Mouse (Mus musculus) lung, postnatal 25 days (tissue): Measurements from ENCODE around the gene Crcp.
A peak's percentile ranks its signal among the peaks of the same experiment; 100 is the strongest.

Source experiments
- DNase-seq: peaks from one replicate; pipeline ENCODE4 v3.0.0; 2022; ENCODE audit warnings: low spot score

The Crcp gene

DNA sequence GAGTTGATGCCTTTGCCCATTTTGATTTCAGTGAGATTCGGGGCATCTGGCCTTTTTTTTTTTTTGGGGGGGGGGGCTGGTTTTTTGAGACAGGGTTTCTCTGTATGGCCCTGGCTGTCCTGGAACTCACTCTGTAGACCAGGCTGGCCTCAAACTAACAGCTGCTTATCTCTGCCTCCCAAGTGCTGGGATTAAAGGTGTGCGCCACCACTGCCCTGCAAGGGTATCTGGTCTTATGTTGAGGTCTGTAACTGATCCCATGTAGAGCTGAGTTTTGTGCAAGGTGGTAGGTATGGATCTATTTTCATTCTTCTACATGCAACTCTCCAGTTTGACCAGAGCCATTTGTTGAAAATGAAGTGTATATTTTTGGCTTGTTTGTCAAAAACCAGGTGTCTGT is 27.2 kb downstream of the Crcp start:
- DNase-seq: no peak

DNA sequence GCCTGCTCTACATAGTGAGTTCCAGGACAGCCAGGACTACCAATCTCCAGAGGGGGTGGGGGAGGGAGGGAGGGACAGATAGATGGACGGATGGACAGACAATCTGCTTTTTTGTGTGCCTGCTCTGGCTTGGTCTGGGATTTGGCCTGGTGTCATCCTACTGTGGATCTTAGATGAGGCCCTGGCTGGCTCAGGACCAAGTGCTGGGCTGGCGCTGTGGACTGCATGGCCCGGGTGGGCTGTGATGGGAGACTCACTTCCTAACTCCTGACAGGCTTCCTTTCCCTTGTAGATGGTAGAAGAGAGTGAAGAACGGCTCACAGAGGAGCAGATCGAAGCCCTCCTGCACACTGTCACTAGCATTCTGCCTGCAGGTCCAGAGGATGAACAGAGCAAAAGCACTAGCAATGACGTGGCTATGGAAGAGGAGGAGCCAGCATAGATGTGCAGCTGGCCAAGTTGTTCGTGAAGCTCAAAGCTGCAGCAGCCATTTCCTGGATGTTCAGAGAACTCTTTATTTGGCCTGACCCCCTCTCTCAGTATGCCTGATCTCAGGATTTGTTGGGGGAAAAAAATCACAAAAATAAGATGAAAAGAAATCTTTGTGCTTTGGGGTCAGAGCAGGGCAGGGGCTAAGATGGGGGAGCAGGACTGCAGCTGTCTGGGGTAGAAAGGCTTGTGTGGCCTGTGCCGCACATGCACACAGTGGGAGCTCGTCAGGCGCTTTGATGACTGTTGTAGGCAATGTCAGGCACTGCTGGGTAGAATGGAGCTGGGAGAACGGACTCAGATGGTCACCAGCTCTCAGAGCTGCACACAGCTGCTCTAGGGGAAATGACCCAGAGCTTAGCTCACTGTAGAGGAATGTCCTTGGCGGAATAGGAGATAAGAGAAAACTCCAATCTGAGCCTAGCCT is 30.6 kb downstream of the Crcp start:
- DNase-seq: no peak

DNA sequence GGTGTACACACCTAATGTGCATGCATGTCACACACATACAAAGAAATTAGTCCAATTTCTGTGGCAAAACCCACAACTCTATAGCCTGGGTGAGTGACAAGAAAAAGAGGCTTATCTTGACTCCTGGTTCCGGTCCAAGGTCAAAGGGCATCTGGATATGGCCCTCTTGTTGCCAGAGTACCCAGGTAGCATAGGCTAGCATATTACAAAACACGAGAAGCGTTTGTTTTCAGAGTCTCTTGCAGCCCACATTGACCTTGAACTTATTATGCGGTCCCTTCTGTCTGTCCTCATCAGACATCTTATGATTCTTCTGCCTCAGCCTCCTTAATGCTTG is 31.2 kb downstream of the Crcp start:
- no peak for DNase-seq

DNA sequence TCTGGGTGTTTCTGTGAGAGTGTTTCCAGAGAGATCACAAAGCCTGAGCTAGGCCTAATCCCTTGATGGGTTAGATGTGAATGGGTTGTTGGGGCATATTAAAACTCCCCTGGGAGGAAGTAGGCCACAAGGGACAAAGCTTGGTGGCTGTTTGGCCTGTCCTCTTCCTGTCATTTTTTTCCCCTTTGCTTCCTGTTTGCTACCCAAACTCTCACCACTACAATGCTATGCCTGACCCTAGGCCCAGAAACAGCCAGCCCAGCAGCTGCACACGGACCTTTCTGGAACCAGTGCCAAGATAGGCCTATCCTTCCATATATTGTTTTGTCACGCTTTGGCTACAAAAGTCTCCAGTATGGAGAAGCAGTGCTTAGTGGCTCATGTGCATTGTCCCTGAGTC is 33.0 kb downstream of the Crcp start:
- no peak for DNase-seq

DNA sequence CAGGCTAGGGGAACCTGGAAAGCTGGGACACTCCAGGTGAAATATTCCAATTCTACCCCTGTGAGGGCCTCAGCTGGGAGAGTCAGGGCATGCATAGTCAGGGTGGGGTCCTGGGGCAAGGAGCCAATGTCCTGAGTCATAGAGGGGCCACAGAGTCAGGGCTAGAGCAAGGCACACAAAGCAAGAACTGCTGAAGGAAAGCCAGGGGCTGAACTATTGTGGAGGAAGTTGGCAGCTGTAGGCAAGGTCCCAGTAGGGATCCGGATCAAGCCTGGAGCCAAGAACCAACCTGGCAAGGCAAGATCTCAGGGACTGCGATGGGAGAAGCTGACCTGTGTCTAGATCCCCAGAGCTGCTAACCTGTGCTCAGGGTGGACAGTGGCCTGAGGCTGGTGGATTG is 34.7 kb downstream of the Crcp start:
- DNase-seq: no peak

DNA sequence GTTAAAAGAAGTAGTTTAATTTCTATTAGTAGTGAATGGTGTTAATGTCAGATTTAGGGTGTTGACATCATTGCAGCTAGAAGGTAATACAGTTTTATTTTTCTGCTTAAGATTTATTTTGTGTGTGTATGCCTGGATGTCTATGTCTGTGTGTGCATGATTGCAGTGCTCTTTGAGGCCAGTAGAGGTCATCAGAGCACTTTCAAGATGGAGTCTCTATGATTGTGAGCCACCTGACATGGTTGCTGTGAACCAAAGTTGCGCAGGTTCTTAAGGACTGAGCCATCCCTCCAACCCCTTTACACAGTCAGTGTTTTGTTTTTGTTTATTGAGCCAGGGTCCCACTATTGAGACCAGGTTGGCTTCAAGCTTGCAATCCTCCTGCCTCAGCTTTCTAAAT is 36.5 kb downstream of the Crcp start:
- DNase-seq: no peak

DNA sequence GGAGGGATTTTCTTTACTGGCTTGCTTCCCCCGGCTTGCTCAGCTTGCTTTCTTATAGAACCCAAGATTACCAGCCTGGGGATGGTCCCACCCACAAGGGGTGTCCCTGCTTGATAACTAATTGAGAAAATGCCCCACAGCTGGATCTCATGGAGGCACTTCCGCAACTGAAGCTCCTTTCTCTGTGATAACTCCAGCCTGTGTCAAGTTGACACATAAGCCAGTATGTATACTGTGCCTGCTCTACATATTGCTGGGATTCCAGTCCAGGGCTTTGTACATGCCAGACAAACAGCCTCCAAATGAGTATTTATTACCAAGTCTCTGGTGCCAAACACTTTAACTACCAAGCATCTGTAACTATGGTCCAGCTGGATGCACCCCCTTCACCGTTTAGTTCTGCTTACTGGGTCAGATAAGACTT is 38.8 kb downstream of the Crcp start:
- DNase-seq: no peak

DNA sequence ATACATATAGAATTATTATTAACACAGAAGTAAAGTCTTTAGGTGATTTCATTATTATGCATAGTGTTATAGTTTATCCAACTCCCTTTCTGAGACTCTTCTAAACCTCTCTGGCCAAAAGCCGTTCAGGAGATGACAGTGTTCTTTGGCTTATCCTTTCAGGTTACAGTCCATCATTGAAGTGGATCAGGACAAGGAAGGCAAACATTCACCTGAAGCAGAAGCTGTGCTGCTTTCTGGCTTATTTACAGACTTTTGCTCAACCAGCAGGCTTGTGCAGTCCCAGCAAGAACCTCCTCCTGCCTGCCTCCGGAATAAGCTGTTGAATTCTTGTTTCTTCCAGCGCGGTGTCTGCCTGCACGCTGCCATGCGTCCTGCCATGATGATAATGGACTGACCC is 43.9 kb downstream of the Crcp start, which contains the start of gene Tpst1:
Tpst1 (plus strand) TSS at position 301 of the 400 bp plus-strand sequence.
- no peak for DNase-seq

DNA sequence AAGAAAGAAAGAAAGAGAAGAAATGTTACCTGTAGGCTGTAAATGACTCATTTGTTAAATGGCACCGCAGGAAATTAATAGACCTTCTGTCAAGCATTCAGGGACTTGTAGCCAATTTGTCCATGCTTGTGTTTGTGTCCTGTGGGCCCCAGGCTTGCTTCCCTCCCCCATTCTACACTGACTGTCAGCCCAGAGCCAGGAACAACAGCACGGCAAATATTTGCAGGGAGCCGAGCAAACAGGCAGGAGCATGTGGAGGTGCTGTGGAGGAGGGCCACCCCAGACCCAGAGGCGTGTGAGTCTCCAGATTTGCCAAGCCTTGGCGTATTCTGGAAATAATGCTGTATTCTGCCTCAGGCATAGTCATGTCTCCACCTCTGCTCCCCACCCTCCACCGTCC is 45.4 kb downstream of the Crcp start:
- DNase-seq: no peak

DNA sequence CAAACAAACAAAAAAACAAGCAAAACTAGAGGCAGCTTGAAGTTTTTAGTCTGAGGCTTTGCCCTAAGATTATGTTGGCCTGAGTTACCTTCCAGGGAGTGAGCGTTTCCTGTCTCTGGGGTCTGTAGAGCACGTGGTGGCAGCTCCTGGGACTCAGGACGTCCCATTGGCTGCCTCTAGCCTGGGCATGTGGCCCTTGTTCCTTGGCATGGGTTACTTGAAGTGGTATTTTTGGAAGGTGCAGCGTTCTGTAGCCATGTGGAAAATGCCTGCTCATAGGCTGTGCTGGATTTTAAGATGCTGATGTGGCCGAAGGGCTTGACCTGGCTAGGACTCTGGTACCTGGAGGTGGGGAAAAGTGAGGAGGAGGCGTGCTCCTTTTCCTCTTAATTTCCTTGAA is 47.3 kb downstream of the Crcp start:
- DNase-seq: no peak

DNA sequence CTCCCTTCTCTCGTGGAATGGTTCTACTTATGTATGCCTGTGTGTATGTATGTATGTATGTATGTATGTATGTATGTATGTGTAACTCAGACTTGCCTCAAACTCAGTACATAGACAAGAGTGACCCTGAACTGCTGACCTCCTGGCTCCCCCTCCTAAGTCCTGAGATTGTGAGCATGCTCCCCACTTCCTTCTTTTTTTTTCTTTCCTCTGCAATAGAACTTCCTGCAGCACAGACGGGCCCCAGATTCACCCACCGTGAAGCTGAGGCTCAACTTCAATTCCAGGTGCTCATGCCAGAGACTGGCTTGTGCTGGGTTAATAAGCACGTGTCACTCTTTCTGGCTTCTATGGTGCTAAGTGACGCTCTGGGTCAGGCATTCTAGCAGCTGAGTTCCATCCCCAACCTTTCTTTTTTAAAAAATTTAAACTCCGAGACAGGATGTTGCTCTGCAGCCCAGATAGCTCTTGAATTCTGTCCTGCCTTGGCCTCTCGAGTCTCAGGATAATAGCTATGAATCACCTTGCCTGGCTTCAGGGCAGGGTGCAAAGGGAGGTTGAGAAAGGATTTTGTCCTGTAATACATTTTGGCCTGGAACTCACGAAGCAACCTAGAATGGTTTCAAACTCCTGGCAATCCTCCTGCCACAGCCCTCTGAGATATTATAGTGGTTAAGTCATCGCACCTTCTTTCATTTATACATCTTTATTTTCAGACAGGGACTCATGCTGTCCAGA is 49.2 kb downstream of the Crcp start:
- DNase-seq: no peak

DNA sequence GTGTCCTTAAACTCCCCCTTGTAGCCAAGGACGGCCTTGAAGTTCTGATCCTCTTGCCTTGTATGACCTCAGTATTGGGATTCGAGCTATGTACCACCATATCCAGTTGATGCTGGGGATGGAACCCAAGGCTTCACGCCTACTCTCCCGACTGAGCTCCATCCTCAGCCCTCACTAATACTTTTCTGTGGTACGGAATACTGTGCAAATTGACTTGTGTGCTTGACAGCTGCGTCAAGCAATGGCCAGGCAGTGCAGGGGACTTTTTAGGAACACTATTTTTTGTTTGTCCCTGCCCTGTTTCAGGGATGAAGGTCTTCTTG is 49.7 kb downstream of the Crcp start:
- DNase-seq: no peak

DNA sequence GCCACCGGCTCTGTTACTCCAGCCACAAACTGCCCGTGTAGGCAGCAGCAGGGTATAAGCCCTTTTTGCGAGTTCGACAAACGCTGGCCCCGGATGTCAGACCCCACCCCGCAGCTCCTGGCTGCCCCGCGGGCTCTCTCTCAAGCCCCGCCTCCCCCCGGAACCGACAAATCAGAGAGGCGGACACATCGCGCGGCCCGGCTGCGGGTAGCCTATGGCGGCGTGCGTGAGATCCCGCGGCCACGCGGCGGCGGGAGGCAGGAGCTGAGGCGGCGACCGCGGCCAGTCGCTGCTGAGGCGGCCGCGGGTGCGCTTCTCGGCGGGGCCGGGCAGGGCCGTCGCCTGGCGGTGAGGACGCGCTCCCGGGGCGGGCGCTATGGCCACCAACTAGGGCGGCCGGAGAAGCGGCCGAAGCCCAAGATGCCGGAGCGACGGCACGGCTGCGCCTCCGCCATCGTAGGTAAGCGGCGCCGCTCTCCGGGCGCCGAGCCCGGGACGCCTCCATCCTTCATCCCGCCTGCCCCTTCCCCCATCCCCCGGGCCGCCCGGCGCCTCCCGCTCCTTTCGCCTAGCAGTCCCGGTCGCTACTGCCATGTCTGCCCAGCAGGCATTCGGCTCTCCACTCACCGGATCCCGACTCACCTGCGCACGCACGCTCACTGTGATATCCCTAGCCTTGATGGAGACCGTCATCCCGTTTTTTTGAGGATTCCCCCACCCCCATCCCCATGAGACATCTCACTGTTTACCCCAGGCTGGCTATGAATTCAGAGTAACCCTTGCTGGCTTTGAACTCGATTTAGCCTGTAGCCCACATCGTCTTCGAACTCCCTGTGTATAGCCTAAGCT is 50.3 kb downstream of the Crcp start:
- peak; percentile 93 for DNase-seq

DNA sequence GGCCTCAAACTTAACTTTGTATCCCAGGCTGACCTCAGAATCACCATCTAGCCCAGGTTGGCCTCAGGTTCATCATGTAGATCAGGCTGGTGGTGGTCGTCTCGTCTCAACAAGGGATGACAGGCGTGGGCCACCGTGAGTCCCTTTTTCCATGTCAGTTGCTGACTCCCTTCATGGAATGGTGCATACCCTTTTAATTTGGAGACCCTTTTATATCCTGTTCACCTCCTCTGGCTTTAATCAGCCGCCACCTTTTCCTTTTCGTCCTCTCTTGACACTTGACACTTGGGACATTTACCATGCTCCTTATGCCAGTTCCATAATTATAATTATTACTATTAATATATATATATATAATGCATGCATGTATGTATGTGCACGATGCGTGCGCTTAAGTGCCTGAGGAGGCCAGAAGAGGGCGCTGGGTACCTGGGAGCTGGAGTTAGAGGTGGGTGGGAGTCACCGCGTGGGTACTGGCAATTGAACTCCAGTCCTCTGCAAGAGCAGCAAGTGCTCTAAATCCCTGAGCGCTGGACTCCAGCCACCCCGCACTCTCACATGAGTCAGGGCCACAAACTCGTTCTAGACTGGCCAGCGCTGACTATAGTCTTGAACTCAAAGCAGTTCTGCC is 51.1 kb downstream of the Crcp start:
- no peak for DNase-seq

DNA sequence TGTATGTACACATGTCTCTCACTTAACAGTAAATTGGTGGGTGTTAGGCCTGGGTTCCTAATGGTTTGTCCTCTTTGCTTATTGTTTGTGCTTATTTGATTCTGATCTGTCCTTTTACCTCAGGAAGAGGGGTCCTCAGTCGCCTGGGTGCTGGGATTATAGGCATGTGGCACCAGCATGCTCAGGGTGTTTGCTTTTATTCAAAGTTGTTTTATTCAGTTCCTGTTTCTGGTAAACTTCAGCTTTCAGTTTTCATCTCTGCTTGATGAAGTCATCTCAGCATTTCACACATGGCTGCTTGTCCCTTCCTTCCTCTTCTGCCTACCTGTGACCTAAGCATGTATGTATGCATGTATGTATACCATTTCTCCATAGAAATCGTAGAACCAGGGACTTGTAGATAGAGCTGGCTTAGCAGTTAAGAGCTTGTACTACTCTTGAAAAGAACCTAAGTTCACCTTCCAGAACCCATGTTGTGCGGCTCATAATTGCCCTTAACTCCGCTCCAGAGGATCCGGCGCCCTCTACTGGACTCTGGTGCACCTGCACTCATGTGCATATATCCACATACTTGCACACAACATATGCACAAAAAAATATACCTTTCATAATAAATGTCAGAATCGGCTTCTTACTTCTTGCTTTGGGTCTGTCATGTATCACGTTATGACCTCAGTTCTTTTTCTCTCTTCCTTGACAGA is 52.2 kb downstream of the Crcp start:
- no peak for DNase-seq

DNA sequence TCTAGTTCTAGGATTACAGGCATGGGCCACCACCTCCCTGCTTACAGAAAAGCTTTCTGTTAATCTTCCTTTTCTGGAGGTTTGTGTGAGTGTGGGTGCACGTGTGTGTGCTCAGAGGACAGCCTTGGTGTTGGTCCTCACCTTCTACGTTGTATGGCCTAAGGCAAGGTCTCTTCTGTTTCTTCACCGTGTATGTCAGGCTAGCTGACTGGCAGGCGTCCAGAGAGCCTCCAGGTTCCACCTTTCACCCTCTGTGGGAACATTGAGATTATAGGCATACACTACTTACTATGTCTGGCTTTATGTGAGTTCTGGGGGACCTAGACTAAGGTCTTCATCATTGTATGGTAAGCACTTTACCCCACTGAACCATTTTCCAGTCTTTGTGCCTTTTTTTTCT is 53.3 kb downstream of the Crcp start:
- DNase-seq: no peak

DNA sequence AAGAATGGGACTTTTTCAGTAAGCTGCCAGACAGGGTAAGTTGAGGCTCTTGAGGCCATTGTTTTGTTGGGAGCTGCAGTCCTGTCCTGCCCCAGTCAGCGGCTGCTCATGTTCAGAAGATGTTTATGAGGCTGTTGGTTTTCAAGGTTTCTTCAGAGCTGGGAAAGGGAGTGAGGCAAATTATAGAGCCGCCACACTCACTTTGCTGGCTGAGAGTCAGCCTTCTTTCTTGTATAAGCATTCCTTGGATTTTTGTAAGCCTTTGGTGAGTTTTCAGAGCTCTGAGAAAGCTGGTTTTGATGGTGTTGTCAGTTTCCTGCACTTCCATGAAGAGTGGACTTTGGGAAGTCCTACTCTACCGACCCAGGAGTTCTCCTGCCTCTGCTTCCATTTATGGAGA is 55.2 kb downstream of the Crcp start:
- no peak for DNase-seq

DNA sequence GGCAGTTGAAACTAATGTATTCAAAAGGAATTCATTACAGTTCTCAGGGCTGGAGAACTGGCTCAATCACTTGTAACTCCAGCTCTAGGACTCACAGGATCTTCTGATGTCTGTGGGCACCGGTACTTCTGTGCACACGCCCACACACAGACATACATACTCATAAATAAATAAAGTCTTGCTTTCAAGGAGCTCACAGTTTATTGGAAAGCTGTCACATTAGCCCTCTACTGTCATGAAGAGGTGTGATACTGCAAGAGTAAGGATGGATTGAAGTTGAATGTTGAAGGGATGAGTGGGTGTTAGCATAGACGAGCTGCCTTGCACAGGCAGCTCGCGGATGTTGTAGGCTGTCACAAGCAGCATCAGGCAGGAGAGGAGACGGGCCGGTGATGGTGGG is 58.9 kb downstream of the Crcp start:
- no peak for DNase-seq

DNA sequence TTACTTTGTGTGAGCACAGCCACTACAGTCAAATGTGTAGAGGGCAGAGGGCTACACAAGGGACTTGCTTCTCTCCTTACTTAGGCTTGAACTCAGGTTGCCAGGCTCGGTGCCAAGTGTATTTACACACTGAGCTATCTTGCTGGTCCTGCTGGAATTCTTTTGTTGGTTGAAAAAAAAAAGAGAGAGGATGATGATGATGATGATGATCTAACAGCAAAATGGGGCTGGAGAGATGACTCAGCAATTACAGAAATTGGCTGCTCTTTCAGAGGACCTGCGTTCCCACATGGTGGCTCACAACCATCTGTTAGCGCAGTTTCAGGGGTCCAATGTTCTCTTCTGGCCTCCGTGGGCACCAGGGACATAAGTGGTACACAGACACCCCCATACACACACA is 59.5 kb downstream of the Crcp start:
- no peak for DNase-seq

DNA sequence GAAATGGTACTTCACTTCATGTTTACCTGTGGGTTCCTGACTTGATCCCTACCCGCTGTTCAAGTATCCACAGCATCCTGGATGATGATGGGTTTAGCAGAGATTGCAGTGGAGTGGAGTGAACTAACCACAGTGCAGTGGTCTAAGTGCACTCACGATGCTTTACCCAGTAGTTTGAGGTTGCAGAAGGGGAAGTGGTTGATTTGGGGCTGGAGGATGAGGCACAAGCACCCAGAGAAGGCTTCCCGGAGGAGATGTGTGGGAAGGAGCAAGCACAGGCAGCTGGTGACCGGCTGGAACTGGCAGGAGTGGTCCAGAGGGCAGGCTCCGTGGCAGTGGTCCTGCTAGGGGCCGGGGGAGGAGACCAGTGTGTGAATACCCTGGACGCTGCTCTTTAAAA is 60.1 kb downstream of the Crcp start:
- no peak for DNase-seq

DNA sequence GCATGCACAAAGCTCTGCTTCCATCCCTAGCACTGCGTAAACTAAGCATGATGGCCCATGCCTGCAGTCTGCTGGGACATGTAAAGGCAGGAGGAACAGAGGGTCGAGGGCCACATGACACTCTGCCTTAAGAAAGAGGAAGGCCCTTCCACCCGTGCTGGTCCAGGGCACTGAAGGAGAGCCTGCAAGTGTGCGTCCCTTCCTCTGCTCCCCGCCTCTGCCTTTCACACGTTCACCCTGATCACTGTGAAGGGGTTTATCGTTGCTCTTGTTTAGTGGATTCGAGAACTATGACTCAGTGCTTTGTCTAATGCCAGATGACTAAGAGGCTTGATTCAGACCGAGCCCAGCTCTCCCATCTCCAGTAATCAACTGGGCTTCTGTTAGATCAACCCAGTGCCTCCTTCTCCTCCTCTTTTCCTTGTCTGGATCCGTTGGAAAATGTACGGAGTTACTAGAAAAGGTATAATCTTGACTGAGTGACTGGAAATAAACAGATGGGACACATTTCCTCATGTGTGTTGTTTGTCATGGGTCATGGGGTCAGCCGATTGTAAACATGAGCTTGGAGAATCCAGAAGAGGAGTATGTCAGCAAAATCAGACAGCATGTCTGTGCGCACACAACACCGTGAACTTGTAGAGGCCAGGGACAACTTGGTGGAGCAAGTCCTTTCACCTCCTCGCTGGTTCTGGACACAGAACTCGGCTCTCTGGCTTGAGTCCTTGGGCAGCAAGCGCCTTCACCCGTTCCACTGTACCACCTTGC is 60.7 kb downstream of the Crcp start:
- DNase-seq: no peak
